Mouse (Mus musculus) embryonic fibroblast, embryonic 13.5 days (primary cell): ENCODE results near the gene Rfc4.

Experiments
- CTCF ChIP-seq: IDR thresholded peaks from 2 replicates; pipeline ENCODE4 v1.5.1; 2011; ENCODE audit warnings: mild to moderate bottlenecking, control low read depth, low read length, moderate library complexity, borderline replicate concordance; ENCODE audit not compliant: insufficient read depth
- POLR2A ChIP-seq: IDR thresholded peaks from 2 replicates; pipeline ENCODE4 v1.6.1; 2011; ENCODE audit warnings: low read depth, mild to moderate bottlenecking, control low read depth, low read length, moderate library complexity

DNA sequence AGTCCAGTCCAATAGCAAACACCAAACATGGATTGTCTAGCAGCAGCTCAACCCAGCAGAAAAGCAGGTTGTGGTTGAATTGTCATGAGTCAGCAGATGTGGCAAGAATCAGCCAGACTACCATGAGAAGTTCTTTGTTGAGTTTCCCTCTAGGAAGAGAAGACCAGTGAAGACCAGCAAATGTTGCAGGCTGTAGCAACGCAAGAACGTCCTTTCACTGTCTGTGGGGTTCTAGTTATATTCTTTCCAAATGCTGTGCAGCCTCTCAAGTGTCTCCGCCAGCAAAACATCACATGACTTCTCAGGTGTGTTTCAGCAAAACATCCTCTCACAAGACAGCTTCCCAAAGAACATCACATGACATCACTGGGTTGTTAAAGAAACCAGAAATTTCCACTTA lies 43.3 kb upstream of the Rfc4 start:
- TF ChIP-seq CTCF (no peak), POLR2A (no peak)
